Mouse (Mus musculus): ENCODE data around the gene Gba2.

Gba2 gene

GRCm38 (mm10) chr4:43581381-43581780 is 2.7 kb upstream of the Gba2 start:
- no peak for DNase-seq (ENCODE audit: low read depth, low spot score)

GRCm38 (mm10) chr4:43580721-43581120 is 2.0 kb upstream of the Gba2 start:
- DNase-seq (ENCODE audit: low read depth, low spot score), result no peak

GRCm38 (mm10) chr4:43579731-43580130 is 1.1 kb upstream of the Gba2 start:
- DNase-seq (ENCODE audit: low read depth, low spot score), result no peak

- no peak for DNase-seq (ENCODE audit: low read depth, low spot score)
Observed at GRCm38 (mm10) chr4:43579256-43579655, 583 bp upstream of the Gba2 start.

GRCm38 (mm10) chr4:43577237-43577881 is 1.3 kb downstream of the Gba2 start:
- no peak for DNase-seq (ENCODE audit: low read depth, low spot score)

GRCm38 (mm10) chr4:43575356-43575755 is 3.3 kb downstream of the Gba2 start:
- no peak for DNase-seq (ENCODE audit: low read depth, low spot score)

GRCm38 (mm10) chr4:43573561-43573960 is 5.1 kb downstream of the Gba2 start:
- DNase-seq (ENCODE audit: low read depth, low spot score), result no peak

GRCm38 (mm10) chr4:43571395-43572045 is 7.2 kb downstream of the Gba2 start:
- DNase-seq (ENCODE audit: low read depth, low spot score), result no peak

GRCm38 (mm10) chr4:43567140-43567539 is 11.5 kb downstream of the Gba2 start:
- DNase-seq (ENCODE audit: low read depth, low spot score), result no peak

- DNase-seq (ENCODE audit: low read depth, low spot score), result peak; percentile 48
Observed at GRCm38 (mm10) chr4:43564231-43564630, 14.4 kb downstream of the Gba2 start.

- DNase-seq (ENCODE audit: low read depth, low spot score), result no peak
Observed at GRCm38 (mm10) chr4:43563601-43563875, 15.1 kb downstream of the Gba2 start.

- DNase-seq (ENCODE audit: low read depth, low spot score), result no peak
Observed at GRCm38 (mm10) chr4:43562769-43563600, 15.7 kb downstream of the Gba2 start.

GRCm38 (mm10) chr4:43561997-43562768 is 16.5 kb downstream of the Gba2 start, which contains the start of the genes Creb3 and Tln1:
Gene Creb3 (plus strand): TSS chr4:43562332.
Gene Tln1 (minus strand): TSS chr4:43562691.
- peak; percentile 98 for DNase-seq (ENCODE audit: low read depth, low spot score)

GRCm38 (mm10) chr4:43561436-43561996 is 17.2 kb downstream of the Gba2 start:
- no peak for DNase-seq (ENCODE audit: low read depth, low spot score)

- DNase-seq (ENCODE audit: low read depth, low spot score), result no peak
Observed at GRCm38 (mm10) chr4:43560976-43561375, 17.7 kb downstream of the Gba2 start.

GRCm38 (mm10) chr4:43560243-43560611 is 18.4 kb downstream of the Gba2 start:
- DNase-seq (ENCODE audit: low read depth, low spot score), result no peak

- no peak for DNase-seq (ENCODE audit: low read depth, low spot score)
Observed at GRCm38 (mm10) chr4:43559519-43560242, 19.0 kb downstream of the Gba2 start.

GRCm38 (mm10) chr4:43558631-43559356 is 19.9 kb downstream of the Gba2 start:
- DNase-seq (ENCODE audit: low read depth, low spot score), result peak; percentile 67

- peak; percentile 81 for DNase-seq (ENCODE audit: low read depth, low spot score)
Observed at GRCm38 (mm10) chr4:43558028-43558630, 20.5 kb downstream of the Gba2 start.

GRCm38 (mm10) chr4:43555926-43556325 is 22.7 kb downstream of the Gba2 start:
- no peak for DNase-seq (ENCODE audit: low read depth, low spot score)

All from ES-CJ7 (cell line).